Mouse (Mus musculus): ENCODE measurements around the gene Fhit.

Fhit gene

DNA sequence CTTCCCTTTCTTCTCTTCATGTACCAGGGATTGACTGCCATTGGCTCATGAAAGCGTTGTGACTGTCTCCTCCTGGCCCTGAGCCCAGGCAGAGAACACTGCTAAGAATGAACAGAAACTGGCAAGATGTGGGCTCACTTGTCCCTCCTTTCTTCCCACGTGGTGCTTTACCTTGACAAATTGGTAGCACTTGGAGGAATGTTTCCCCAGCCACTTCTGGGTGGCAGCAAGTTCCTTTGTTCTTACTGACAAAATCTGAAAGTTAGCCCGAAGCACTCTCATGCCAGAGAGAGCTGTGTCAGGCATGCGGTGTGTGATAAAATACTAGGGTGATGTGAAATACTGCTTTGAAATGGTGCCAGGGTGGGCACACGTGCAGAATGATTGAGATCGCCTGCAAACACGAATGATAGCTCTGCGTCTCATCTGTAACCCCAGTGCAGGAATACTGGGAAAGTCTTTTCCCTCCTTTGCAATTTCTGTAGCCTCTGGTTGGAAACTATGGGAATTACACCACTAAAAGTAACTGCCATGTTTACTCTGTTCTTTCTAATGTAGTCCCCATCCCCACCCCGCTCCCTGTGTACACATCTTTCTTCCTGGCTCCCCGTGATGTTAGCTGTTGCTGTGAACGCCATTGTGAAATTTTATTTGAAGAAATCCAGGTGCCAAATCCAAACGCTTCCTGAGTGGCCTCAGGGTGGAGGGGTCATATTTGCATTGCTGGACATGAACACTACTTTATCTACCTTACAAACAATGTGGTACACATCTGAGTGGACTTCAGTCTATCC is 1555.1 kb downstream of the Fhit start:
- no peak for DNase-seq (ENCODE audit: low spot score in 2 of 2)

DNA sequence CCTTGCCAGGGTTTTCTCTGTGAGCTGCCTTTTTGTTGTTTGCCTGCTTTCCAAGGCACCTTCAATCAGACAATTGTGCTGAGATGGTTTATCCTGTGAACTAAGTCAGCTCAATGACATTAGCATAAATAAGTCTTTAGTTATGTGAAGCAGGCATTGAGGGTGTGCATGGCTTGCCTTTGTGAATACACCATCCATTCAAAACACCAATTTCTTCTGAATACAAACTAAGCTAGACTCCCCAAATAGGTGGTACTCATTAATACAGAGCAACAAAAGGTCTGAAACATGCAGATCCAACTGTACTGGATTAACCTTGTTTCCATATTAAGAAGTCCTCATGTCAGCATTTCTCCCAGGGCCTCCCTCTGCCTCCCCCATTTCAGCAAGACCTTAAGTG is 1561.6 kb downstream of the Fhit start:
- no peak for DNase-seq (ENCODE audit: low spot score in 2 of 2)

DNA sequence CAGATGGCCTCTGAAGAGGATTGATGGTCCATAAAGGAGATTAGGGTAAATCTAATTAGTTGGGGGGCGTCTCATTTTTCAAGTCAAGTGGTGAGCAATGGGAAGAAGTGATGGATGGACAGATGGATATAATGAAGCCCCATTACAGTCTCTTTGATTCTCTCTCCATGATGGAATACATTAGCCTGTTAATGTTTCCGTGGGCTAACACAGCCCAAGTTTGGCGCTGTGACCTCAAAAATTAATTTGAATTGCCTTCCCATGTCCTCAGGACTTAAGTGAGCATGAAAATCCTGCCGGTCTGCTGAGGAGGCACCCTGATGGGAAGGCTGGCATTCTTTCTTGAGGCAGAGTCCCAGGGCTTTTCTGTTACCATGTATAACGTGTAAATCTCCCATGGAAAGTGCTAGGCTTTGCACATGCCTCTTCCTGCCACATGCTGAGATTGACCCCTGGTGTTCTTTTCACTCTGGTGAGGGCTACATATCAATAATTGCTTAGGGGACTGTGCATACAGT is 1564.3 kb downstream of the Fhit start:
- no peak for DNase-seq (ENCODE audit: low spot score in 2 of 2)

DNA sequence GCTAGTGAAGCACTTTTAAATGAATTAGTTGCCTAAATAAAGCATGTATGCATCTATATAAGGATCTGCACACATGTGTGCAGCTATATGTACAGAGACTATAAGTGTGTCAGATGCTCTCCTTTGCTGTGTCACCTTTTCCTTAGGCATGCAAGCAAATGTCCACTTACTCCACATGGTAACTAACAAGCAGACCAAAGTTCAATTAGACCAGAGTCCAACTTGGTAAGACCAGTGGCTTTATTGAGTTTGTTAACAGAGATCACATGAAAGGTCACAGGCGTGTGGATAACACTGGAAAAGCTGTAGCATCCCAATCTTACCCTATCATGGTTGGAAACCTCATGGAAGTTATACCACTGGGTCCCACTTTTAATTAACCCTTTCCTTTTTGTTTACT is 1572.7 kb downstream of the Fhit start:
- DNase-seq (ENCODE audit: low spot score in 2 of 2) = no peak

DNA sequence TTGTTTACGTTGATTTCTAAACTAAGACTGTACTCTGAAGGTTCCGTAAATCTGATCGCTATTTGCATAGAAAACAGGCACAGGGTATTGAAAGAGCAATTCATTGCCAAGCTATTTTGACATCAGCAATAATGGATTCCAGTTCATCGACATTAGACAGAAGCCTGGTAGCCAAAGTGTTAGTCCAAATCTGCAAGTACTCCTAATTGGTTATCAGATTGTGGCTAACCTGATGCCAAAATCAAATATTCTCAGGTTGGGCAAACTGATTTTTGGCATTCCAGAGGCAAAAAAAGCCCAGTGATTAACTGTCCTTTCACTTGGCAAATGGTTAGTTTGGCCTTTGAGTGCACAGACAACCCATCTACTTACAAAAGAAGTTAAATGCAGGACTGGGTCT is 1573.9 kb downstream of the Fhit start:
- no peak for DNase-seq (ENCODE audit: low spot score in 2 of 2)

- DNase-seq (ENCODE audit: low spot score in 2 of 2) = no peak
Measured at GRCm38 (mm10) chr14:9583227-9584155, 1578.3 kb downstream of the Fhit start.

DNA sequence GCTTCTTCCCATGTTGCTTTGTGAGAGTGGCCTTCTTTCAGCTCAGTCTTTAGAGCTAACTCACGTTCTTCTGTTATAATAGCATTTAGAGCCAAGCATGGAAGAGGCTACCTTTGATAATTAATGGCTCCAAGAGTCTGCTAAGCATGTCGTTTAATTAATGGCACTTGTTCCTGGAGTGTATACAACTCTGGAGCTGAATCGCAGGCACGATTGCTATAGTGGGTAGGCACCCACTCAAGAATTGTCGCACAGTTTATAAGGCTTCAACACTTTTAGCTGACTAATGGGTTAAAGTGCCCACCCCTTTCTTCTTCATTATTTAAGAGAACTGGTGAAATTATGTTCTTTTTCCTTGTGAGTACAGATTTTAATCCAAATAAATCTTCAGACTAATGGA is 1605.5 kb downstream of the Fhit start:
- no peak for DNase-seq (ENCODE audit: low spot score in 2 of 2)

DNA sequence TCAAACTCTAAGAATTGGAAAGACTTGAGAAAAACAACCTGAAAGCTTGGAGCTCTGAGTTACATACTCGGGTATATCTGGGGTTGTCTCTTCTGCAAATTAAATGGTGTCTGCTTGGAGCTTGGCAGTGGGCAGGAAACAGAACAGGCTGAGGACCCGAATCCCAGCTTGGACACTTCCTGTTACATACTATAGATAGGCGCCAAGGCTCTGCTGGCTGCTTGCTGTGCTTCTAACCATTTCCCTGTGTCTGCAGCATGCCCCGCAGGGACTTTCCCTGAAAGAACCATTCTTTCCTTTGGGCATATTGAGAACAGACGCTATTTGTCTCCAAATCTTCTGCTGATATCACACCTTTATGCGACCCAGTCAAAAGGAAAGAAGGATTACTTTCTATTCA is 1606.0 kb downstream of the Fhit start:
- no peak for DNase-seq (ENCODE audit: low spot score in 2 of 2)

DNA sequence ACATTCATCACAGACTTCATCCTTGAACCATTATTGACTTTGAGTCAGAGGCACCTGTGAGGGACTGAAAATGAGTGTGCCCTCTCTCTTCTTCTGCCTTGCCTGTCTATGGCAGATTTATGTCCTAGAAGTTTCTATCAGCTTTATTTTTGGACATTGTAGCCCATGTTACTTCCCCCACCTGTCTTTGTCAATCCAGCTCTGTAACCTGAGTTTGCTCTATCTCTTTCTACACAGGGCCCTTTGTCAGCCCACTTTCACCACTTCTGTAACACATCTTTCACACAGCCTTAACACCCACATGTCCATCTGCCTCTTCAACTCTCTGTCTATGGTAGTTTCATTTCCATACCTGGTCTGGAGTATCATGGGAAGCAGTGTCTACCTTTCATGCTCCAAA is 1609.7 kb downstream of the Fhit start:
- DNase-seq (ENCODE audit: low spot score in 2 of 2) = no peak

- no peak for DNase-seq (ENCODE audit: low spot score in 2 of 2)
Measured at GRCm38 (mm10) chr14:9547952-9548351, 1613.9 kb downstream of the Fhit start.

GRCm38 (mm10) chr14:9544364-9544763 is 1617.5 kb downstream of the Fhit start:
- DNase-seq (ENCODE audit: low spot score in 2 of 2) = no peak

DNA sequence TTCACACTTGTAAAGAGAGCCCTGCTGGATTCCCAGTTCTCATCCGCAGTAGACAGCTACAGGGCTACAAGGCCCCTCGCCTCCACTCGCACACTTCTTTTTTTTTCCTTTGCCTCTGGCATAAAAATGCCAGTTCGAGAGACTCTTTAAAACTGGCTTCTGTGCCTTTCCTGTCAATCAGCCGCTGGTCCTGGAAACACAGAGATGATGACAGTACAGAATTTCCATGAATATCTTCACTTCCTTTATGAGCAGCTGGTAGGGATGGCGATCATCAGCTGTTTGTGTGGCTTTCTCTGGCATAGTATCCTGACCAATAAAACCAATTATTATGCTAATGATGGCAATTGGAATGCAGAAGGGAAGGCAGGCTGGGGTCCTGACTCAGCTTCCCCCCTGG is 1626.3 kb downstream of the Fhit start:
- DNase-seq (ENCODE audit: low spot score in 2 of 2) = no peak

DNA sequence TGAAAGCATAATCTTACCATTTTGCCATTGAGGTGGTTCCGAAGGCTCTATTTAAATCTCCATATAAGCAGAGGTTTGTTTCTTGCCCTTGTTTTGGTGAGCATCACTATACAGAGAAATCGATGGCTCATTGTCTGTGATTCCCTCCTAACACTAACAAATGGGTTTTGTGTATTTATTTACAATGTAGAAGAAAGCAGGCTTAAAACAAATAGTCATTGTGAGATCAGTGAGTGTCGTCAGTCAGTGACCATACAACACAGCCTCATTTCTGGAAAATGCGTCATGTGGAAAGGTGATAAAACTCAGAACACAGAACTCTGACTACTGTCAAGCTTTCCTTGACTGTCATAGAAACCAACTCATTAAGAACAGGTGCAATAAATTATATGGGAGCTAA is 1632.6 kb downstream of the Fhit start:
- no peak for DNase-seq (ENCODE audit: low spot score in 2 of 2)

GRCm38 (mm10) chr14:9526136-9526535 is 1635.7 kb downstream of the Fhit start:
- no peak for DNase-seq (ENCODE audit: low spot score in 2 of 2)

DNA sequence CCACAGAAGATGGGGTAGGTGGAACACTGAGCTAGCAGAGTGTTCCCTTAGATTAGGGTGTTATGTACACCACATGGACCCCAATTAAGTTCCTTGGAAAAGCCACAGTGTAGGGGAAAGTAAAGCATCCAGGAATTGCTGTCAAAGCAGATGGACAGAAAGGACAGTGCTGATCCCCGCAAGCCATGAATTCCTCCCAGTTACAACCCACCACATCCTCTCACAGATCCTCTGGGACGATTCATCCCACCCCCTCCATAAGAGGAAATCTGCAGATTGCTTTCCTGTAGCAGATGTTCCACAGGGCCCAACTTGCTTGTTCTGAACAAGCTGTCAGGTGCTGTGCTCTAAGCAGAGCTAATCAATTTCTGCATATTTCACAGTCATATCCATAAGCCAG is 1644.2 kb downstream of the Fhit start:
- DNase-seq (ENCODE audit: low spot score in 2 of 2) = no peak

GRCm38 (mm10) chr14:9509678-9510077 is 1652.2 kb downstream of the Fhit start:
- no peak for DNase-seq (ENCODE audit: low spot score in 2 of 2)

All from spleen, postnatal 36 days (tissue).